Mouse (Mus musculus): ENCODE data around the gene Pfkfb3.

DNA sequence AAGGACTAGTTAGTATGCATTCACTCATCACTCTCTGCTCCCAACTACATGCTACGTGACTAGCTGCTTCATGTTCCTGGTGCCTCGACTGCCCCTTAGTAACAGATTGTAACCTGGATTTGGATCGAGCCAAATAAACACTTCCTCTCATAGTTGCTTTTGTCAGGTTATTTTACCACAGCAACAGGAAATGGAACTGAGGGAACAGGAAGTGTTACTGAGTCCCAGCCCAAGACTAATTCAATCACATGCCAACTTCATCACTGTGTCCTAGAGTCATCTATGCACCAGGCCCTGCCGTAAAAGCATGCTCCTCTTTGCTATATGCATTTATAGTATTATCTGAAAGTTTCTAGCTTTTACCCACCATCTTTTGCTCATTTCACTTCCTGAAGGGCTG lies 34.1 kb upstream of the Pfkfb3 start:
- TF ChIP-seq POLR2A (IDR thresholded peaks at IDR 0.05; ENCODE audit: borderline replicate concordance, extremely low read depth, insufficient read depth, insufficient read length, poor library complexity, severe bottlenecking) = no peak
- no peak for TF ChIP-seq CTCF (IDR thresholded peaks at IDR 0.05; ENCODE audit: borderline replicate concordance, extremely low read depth, insufficient read depth, insufficient read length)

All from brain, embryonic 14.5 days (tissue).